Mouse (Mus musculus) mesoderm, embryonic 11.5 days (tissue): ENCODE results near the gene Col1a2.

Experiments
- DNase-seq: peaks from one replicate; pipeline ENCODE4 v3.0.0-alpha.2; 2012; ENCODE audit warnings: low read depth, low spot score

Gene Col1a2

DNA sequence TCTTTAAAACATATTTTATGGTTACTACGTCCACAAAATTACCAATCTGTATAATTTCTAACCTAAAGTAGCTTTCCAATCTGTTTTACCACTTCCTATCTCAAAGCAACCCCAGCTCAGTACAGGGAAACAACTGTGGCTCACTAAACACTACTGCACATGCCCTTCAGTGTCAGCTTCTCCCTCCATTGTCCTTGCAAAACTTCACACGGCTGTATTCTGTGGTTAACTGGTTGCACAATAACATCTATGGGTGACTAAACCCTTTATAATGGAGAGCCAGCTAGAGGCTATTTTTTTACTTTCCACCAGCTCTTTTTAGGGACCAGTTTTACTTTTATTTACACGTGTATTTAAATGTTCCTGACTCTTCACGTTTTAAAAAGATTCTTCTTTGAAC lies 83.3 kb downstream of the Col1a2 start:
- DNase-seq: no peak

DNA sequence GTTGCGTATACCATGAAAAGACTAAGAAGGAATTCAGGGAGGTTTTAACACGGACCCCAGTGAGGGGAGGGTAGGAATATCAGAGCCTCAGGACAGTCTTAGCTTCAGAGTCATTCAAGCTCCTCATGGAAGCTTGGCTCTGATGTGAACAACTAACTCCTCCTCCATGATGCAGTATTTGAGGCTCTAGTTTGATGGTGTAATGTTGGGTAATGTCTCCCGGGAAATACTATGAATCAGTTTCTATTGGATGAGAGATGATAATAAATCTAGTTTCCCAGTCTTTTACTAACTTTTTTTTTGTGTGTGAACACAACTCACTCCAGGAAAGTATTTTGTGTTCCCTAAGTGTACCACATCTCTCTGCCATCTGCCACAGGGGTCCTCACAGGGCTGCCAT lies 84.1 kb downstream of the Col1a2 start:
- no peak for DNase-seq

DNA sequence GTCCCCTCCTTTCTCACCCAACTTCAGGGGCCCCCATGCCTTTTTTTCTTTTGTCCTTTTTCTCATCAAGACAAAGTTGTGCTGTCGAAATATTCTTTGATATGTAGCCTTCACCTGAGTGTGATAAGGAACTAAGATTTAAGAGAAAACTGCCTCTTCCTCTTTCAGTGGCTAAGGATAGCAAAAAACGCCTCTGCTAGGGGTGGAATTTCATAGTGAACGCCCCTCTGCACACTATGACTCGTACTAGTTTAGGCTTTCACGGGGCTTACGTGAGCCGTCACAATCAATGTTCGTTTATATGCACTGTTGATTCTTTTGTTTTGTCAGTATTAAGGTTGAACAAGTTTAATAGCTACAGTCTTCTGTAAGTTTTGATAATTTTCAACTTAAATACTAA lies 85.5 kb downstream of the Col1a2 start:
- no peak for DNase-seq
